Mouse (Mus musculus) intestine, embryonic 16.5 days (tissue): ENCODE results near the gene Ston2. TPM values are rescaled to one million over a fixed set of nuclear protein-coding genes. Genes with fewer than 3 reads are reported as not detected.

Source experiments
- ATAC-seq: fragments of 200-750 bp; cut with Nextera tagmentation; 2 replicates; pipeline ENCODE4 v1.8.0; 2017; ENCODE audit warnings: moderate TSS enrichment, moderate library complexity
- H3K27ac ChIP-seq: fragments of 300-500 bp; sonication (generic); 2 replicates; pipeline ENCODE4 v1.5.1; 2014; ENCODE audit warnings: mild to moderate bottlenecking, low read length
- H3K27me3 ChIP-seq: fragments of 300-500 bp; sonication (generic); replicated peaks from 2 replicates; pipeline ENCODE4 v1.6.1; 2014; ENCODE audit warnings: low read length, control low read depth, mixed read lengths; ENCODE audit not compliant: control insufficient read depth, insufficient read depth
- H3K36me3 ChIP-seq: fragments of 300-500 bp; sonication (generic); 2 replicates; pipeline ENCODE4 v1.6.1; 2014; ENCODE audit warnings: low read length, control low read depth; ENCODE audit not compliant: control insufficient read depth, insufficient read depth
- H3K4me1 ChIP-seq: fragments of 300-500 bp; sonication (generic); 2 replicates; pipeline ENCODE4 v1.6.1; 2014; ENCODE audit warnings: low read length, control low read depth, mixed read lengths; ENCODE audit not compliant: control insufficient read depth, insufficient read depth
- H3K4me2 ChIP-seq: fragments of 300-500 bp; sonication (generic); 2 replicates; pipeline ENCODE4 v1.6.1; 2014; ENCODE audit warnings: low read depth, low read length, control low read depth
- H3K4me3 ChIP-seq: fragments of 300-500 bp; sonication (generic); 2 replicates; pipeline ENCODE4 v1.5.1; 2014; ENCODE audit warnings: mild to moderate bottlenecking, low read length
- H3K9ac ChIP-seq: fragments of 300-500 bp; sonication (generic); 2 replicates; pipeline ENCODE4 v1.6.1; 2014; ENCODE audit warnings: low read depth, low read length
- H3K9me3 ChIP-seq: fragments of 300-500 bp; sonication (generic); 2 replicates; pipeline ENCODE4 v1.6.1; 2016; ENCODE audit warnings: low read length, control low read depth; ENCODE audit not compliant: control insufficient read depth
- WGBS: fragments of 180-500 bp; shearing (Covaris S2); extraction: QIAGEN DNeasy Blood & Tissue Kit; methylation state at CpG from one replicate; pipeline ENCODE4 v1.1.7; 2014; 5-methylcytosine and 5-hydroxymethylcytosine counted together
- polyA plus RNA-seq: library from polyadenylated mRNA; unstranded; fragments of >200 nt; fragmentation: Nextera tagmentation; extraction: Ambion mirVana; gene quantifications from 2 replicates; pipeline ENCODE4 v1.2.1, GENCODE M21; 2015

Ston2 gene
- polyA plus RNA-seq, 1 experiment from 2014 or later: 5.2 TPM

- peak; percentile 54 for ATAC-seq
- Histone ChIP-seq H3K27me3 (no peaks in the 10 kb centered on the region), H3K4me2 (no peak overlapping the region), H3K4me3 (no peak overlapping the region), H3K4me1 (peaks cover 20% of the 10 kb centered on the region), H3K36me3 (no peaks in the 10 kb centered on the region), H3K9me3 (no peaks in the 10 kb centered on the region), H3K27ac (no peak overlapping the region), H3K9ac (no peak overlapping the region)
- WGBS: 48% methylated on average over 11 of the region's 11 CpGs
Observed at GRCm38 (mm10) chr12:91745758-91746290, 42.4 kb downstream of the Ston2 start.

- 82% methylated on average over 6 of the region's 6 CpGs for WGBS
- no peak overlapping the region for H3K27ac ChIP-seq
- no peak for ATAC-seq
- no peak overlapping the region for H3K9ac ChIP-seq
- no peaks in the 10 kb centered on the region for H3K27me3 ChIP-seq
- peaks cover 20% of the 10 kb centered on the region for H3K4me1 ChIP-seq
- no peak overlapping the region for H3K4me2 ChIP-seq
- H3K36me3 ChIP-seq: no peaks in the 10 kb centered on the region
- H3K4me3 ChIP-seq: no peak overlapping the region
- H3K9me3 ChIP-seq: no peaks in the 10 kb centered on the region
Observed at GRCm38 (mm10) chr12:91744091-91744490, 44.1 kb downstream of the Ston2 start.

- no peaks in the 10 kb centered on the region for H3K36me3 ChIP-seq
- H3K4me2 ChIP-seq: no peak overlapping the region
- H3K4me1 ChIP-seq: peaks cover 12% of the 10 kb centered on the region
- H3K4me3 ChIP-seq: no peak overlapping the region
- WGBS: 94% methylated on average over 7 of the region's 7 CpGs
- no peak overlapping the region for H3K9ac ChIP-seq
- no peak for ATAC-seq
- no peak overlapping the region for H3K27ac ChIP-seq
- H3K27me3 ChIP-seq: no peaks in the 10 kb centered on the region
- H3K9me3 ChIP-seq: no peaks in the 10 kb centered on the region
Observed at GRCm38 (mm10) chr12:91742916-91743315, 45.3 kb downstream of the Ston2 start.

- Histone ChIP-seq H3K4me3 (no peak overlapping the region), H3K4me1 (peaks cover 9% of the 10 kb centered on the region; the same call in 1 of the 2 replicates), H3K27ac (no peak overlapping the region), H3K36me3 (no peaks in the 10 kb centered on the region), H3K4me2 (no peak overlapping the region), H3K9me3 (no peaks in the 10 kb centered on the region), H3K27me3 (no peaks in the 10 kb centered on the region), H3K9ac (no peak overlapping the region)
- WGBS: 82% methylated on average over 4 of the region's 4 CpGs
- no peak for ATAC-seq
Observed at GRCm38 (mm10) chr12:91738381-91738780, 49.8 kb downstream of the Ston2 start.

- Histone ChIP-seq H3K4me3 (no peak overlapping the region), H3K9me3 (no peaks in the 10 kb centered on the region), H3K27ac (no peak overlapping the region), H3K4me2 (no peak overlapping the region), H3K27me3 (no peaks in the 10 kb centered on the region), H3K9ac (no peak overlapping the region), H3K36me3 (no peaks in the 10 kb centered on the region), H3K4me1 (peaks cover 9% of the 10 kb centered on the region; the same call in 1 of the 2 replicates)
- 90% methylated on average over 15 of the region's 15 CpGs for WGBS
- peak; percentile 39; the same call in 1 of the 2 replicates for ATAC-seq
Observed at GRCm38 (mm10) chr12:91736221-91736980, 51.8 kb downstream of the Ston2 start.

GRCm38 (mm10) chr12:91734246-91735027 lies 53.8 kb downstream of the Ston2 start:
- Histone ChIP-seq H3K4me1 (peaks cover 9% of the 10 kb centered on the region; the same call in 1 of the 2 replicates), H3K27ac (peak overlapping the region; percentile 72), H3K9ac (no peak overlapping the region), H3K9me3 (no peaks in the 10 kb centered on the region), H3K4me3 (no peak overlapping the region), H3K4me2 (0 out of 2 replicates have a peak overlapping the region, but pooled peaks have one; percentile 13), H3K27me3 (no peaks in the 10 kb centered on the region), H3K36me3 (no peaks in the 10 kb centered on the region)
- peak; percentile 71 for ATAC-seq
- WGBS: 43% methylated on average over 15 of the region's 15 CpGs

GRCm38 (mm10) chr12:91732729-91733448 lies 55.3 kb downstream of the Ston2 start:
- Histone ChIP-seq H3K27ac (no peak overlapping the region), H3K27me3 (no peaks in the 10 kb centered on the region), H3K9me3 (no peaks in the 10 kb centered on the region), H3K4me3 (no peak overlapping the region), H3K36me3 (no peaks in the 10 kb centered on the region), H3K4me1 (peaks cover 9% of the 10 kb centered on the region; the same call in 1 of the 2 replicates), H3K4me2 (no peak overlapping the region), H3K9ac (no peak overlapping the region)
- WGBS: 74% methylated on average over 6 of the region's 6 CpGs
- ATAC-seq: no peak

GRCm38 (mm10) chr12:91726202-91726601 lies 62.0 kb downstream of the Ston2 start:
- Histone ChIP-seq H3K4me2 (no peak overlapping the region), H3K9me3 (no peaks in the 10 kb centered on the region), H3K27ac (no peak overlapping the region), H3K4me1 (no peaks in the 10 kb centered on the region), H3K36me3 (no peaks in the 10 kb centered on the region), H3K9ac (no peak overlapping the region), H3K4me3 (no peak overlapping the region), H3K27me3 (no peaks in the 10 kb centered on the region)
- no peak for ATAC-seq
- WGBS: 80% methylated on average over 7 of the region's 7 CpGs

- no peak overlapping the region for H3K4me2 ChIP-seq
- no peak overlapping the region for H3K27ac ChIP-seq
- H3K27me3 ChIP-seq: no peaks in the 10 kb centered on the region
- H3K4me1 ChIP-seq: no peaks in the 10 kb centered on the region
- no peak for ATAC-seq
- H3K9me3 ChIP-seq: no peaks in the 10 kb centered on the region
- no peak overlapping the region for H3K9ac ChIP-seq
- H3K4me3 ChIP-seq: no peak overlapping the region
- no peaks in the 10 kb centered on the region for H3K36me3 ChIP-seq
- 74% methylated on average over 6 of the region's 6 CpGs for WGBS
Observed at GRCm38 (mm10) chr12:91723912-91724311, 64.3 kb downstream of the Ston2 start.
